Mouse (Mus musculus): Measurements from ENCODE around the gene Tmem184b.

- TF ChIP-seq POLR2A (IDR thresholded peaks at IDR 0.05; ENCODE audit: borderline replicate concordance, extremely low read depth, low read depth, low read length) (peak; percentile 28; the same call in 1 of the 2 replicates), CTCF (IDR thresholded peaks at IDR 0.05; ENCODE audit: insufficient read depth, low read length) (no peak)
These were observed 11.1 kb upstream of the Tmem184b start for GRCm38 (mm10) chr15:79414513-79414912.
